Mouse (Mus musculus) lung, adult 2 months (tissue): ENCODE measurements at regions not wholly inside any gene's neighbourhood (a gene's known extent, or its start where the extent isn't known, plus 50 kb on each side); places are given as distances from the start of the nearest gene placed in this dataset.

Experiments used
- DNase-seq: peaks from one replicate; pipeline ENCODE4 v3.0.0; 2022
- H3K4me1 ChIP-seq: fragments of 200-500 bp; 2 replicates; pipeline ENCODE4 v1.6.1; 2011; ENCODE audit warnings: low read length; ENCODE audit not compliant: control insufficient read depth, insufficient read depth
- H3K4me3 ChIP-seq: fragments of 200-500 bp; replicated peaks from 2 replicates; pipeline ENCODE3; 2011; ENCODE audit warnings: low read depth, mild to moderate bottlenecking, control low read depth, low read length; ENCODE audit errors: extremely low read depth
- CTCF ChIP-seq: fragments of 200-500 bp; IDR thresholded peaks from 2 replicates; pipeline ENCODE4 v1.5.1; 2011; ENCODE audit warnings: mild to moderate bottlenecking, low read length, control low read depth; ENCODE audit not compliant: insufficient read depth
- POLR2A ChIP-seq: fragments of 200-500 bp; IDR thresholded peaks from 2 replicates; pipeline ENCODE4 v1.6.1; 2011; ENCODE audit warnings: low read depth, mild to moderate bottlenecking, control low read depth, low read length, borderline replicate concordance; ENCODE audit errors: extremely low read depth
- WGBS: fragments of 180-500 bp; shearing (Covaris S2); methylation state at CpG from one replicate; pipeline ENCODE4 v1.1.7; 2018; 5-methylcytosine and 5-hydroxymethylcytosine counted together

- WGBS: 73% methylated on average over 17 of the region's 17 CpGs
- H3K4me1 ChIP-seq: no peaks in the 10 kb centered on the region
- DNase-seq: no peak
- no peak overlapping the region for H3K4me3 ChIP-seq
- TF ChIP-seq CTCF (no peak), POLR2A (no peak)
These were observed 71.4 kb upstream of the Krr1 start for GRCm38 (mm10) chr10:111900723-111901716.

GRCm38 (mm10) chr10:111903956-111904355 is 68.5 kb upstream of the Krr1 start:
- H3K4me3 ChIP-seq: no peak overlapping the region
- 93% methylated on average over 8 of the region's 8 CpGs for WGBS
- DNase-seq: no peak
- TF ChIP-seq POLR2A: no peak
- TF ChIP-seq CTCF: no peak
- H3K4me1 ChIP-seq: no peaks in the 10 kb centered on the region

GRCm38 (mm10) chr10:111907836-111908235 is 64.6 kb upstream of the Krr1 start:
- 63% methylated on average over 5 of the region's 5 CpGs for WGBS
- TF ChIP-seq CTCF: no peak
- no peak for TF ChIP-seq POLR2A
- Histone ChIP-seq H3K4me3 (no peak overlapping the region), H3K4me1 (no peaks in the 10 kb centered on the region)
- no peak for DNase-seq

GRCm38 (mm10) chr10:111912561-111912960 is 59.9 kb upstream of the Krr1 start:
- no peak for DNase-seq

GRCm38 (mm10) chr10:111913066-111913785 is 59.2 kb upstream of the Krr1 start:
- no peak for TF ChIP-seq CTCF
- TF ChIP-seq POLR2A: no peak
- no peak overlapping the region for H3K4me3 ChIP-seq
- 87% methylated on average over 20 of the region's 20 CpGs for WGBS
- DNase-seq: no peak
- no peaks in the 10 kb centered on the region for H3K4me1 ChIP-seq

More at GRCm38 (mm10) chr10:111912561-111912960, 59.9 kb upstream of the Krr1 start:
- H3K4me1 ChIP-seq: no peaks in the 10 kb centered on the region
- TF ChIP-seq POLR2A (no peak), CTCF (no peak)
- no peak overlapping the region for H3K4me3 ChIP-seq
- WGBS: 86% methylated on average over 6 of the region's 6 CpGs

GRCm38 (mm10) chr10:111914231-111914630 is 58.2 kb upstream of the Krr1 start:
- TF ChIP-seq CTCF (no peak), POLR2A (no peak)
- Histone ChIP-seq H3K4me1 (no peaks in the 10 kb centered on the region), H3K4me3 (no peak overlapping the region)
- WGBS: 83% methylated on average over 4 of the region's 4 CpGs
- DNase-seq: no peak

- Histone ChIP-seq H3K4me3 (no peak overlapping the region), H3K4me1 (no peaks in the 10 kb centered on the region)
- WGBS: 78% methylated on average over 3 of the region's 3 CpGs
- TF ChIP-seq CTCF (no peak), POLR2A (no peak)
- no peak for DNase-seq
These were observed 54.4 kb upstream of the Krr1 start for GRCm38 (mm10) chr10:111918071-111918507.

- H3K4me3 ChIP-seq: no peak overlapping the region
- no peak for DNase-seq
- no peaks in the 10 kb centered on the region for H3K4me1 ChIP-seq
- TF ChIP-seq POLR2A (no peak), CTCF (no peak)
- 80% methylated on average over 2 of the region's 2 CpGs for WGBS
These were observed 53.0 kb upstream of the Krr1 start for GRCm38 (mm10) chr10:111919475-111919874.

GRCm38 (mm10) chr10:111921492-111921891 is 51.0 kb upstream of the Krr1 start:
- Histone ChIP-seq H3K4me1 (no peaks in the 10 kb centered on the region), H3K4me3 (no peak overlapping the region)
- DNase-seq: no peak
- TF ChIP-seq POLR2A (no peak), CTCF (no peak)
- 84% methylated on average over 9 of the region's 9 CpGs for WGBS
